In genomic region chr3:152872596-152872995, GRCm38 (mm10) we compare ENCODE assay signal across 16 mouse cellular contexts.
DNase-seq lines count a peak whose midpoint lies in the region; ATAC-seq and TF ChIP-seq lines count a peak whose summit lies in the region.
"Had no signal": no experiment of that assay in that cellular context is flagged by ENCODE, and none has a peak within 500 bp of the region (broad histone marks: within the 10 kb centered on the region; RNA-seq: fewer than 3 reads in every experiment).

No protein-coding gene starts in this region.

- no peaks in the 10 kb centered on the region for H3K79me2 ChIP-seq in C2C12 (ENCODE audit: control insufficient read depth, insufficient read depth)

- no peak for ATAC-seq in forebrain, embryonic 11.5 days (replicated peaks; ENCODE audit: low FRiP score)
- ATAC-seq in forebrain, embryonic 13.5 days = no peak
- ATAC-seq in hindbrain, embryonic 13.5 days (ENCODE audit: low FRiP score) = 0 out of 2 replicates have a peak, but pooled peaks have one; percentile 22
- ATAC-seq in midbrain, embryonic 16.5 days = no peak

- intact Hi-C loops in gastrocnemius, postnatal 14 days (cut with DNase I; ENCODE audit: low total_unique reads) = no loop called here
- intact Hi-C loops in left cerebral cortex, adult 2 months (cut with DNase I) = no loop called here

- DNase-seq in forebrain, embryonic 11.5 days (ENCODE audit: low spot score) = peak; percentile 43
- DNase-seq in urinary bladder, postnatal 25 days (ENCODE audit: low spot score) = no peak
- DNase-seq in gastrocnemius, postnatal 14 days = no peak
- DNase-seq in left cerebral cortex, adult 2 months (ENCODE audit: extremely low spot score in 1 of 2, low spot score in 2 of 2) = no peak
- DNase-seq: adrenal gland, postnatal 25 days; cerebellum, postnatal 25 days; kidney, adult 11 months; kidney, postnatal 25 days; lung, postnatal 4 days had no signal

- no peak overlapping the region for H3K4me2 ChIP-seq in forebrain, embryonic 11.5 days (ENCODE audit: low read depth, low read length, severe bottlenecking)
- H3K4me2 ChIP-seq in forebrain, embryonic 13.5 days = no peak overlapping the region
- peak overlapping the region; percentile 9; the same call in 1 of the 2 replicates for H3K4me2 ChIP-seq in hindbrain, embryonic 13.5 days
- peak overlapping the region; percentile 4 for H3K4me2 ChIP-seq in midbrain, embryonic 16.5 days (ENCODE audit: low read length)
- H3K4me2 ChIP-seq: limb, embryonic 13.5 days had no signal

- WGBS in forebrain, embryonic 11.5 days = 69% methylated on average over 6 of the region's 6 CpGs
- WGBS in forebrain, embryonic 13.5 days = 45% methylated on average over 6 of the region's 6 CpGs
- 26% methylated on average over 6 of the region's 6 CpGs for WGBS in hindbrain, embryonic 13.5 days
- WGBS in midbrain, embryonic 16.5 days = 31% methylated on average over 6 of the region's 6 CpGs

- TF ChIP-seq CTCF in C2C12 (IDR thresholded peaks at IDR 0.05; ENCODE audit: control insufficient read depth, insufficient read depth, insufficient read length) = no peak
- TF ChIP-seq CTCF in left cerebral cortex, adult 2 months (IDR thresholded peaks at IDR 0.05) = no peak

- H3K79me3 ChIP-seq in C2C12 (ENCODE audit: low read depth) = no peaks in the 10 kb centered on the region

- no peaks in the 10 kb centered on the region for H3K27me3 ChIP-seq in forebrain, embryonic 11.5 days (ENCODE audit: control insufficient read depth, insufficient read depth, low read length)
- no peaks in the 10 kb centered on the region for H3K27me3 ChIP-seq in forebrain, embryonic 13.5 days
- H3K27me3 ChIP-seq in C2C12 (ENCODE audit: control insufficient read depth, insufficient read depth, insufficient read length) = no peaks in the 10 kb centered on the region
- H3K27me3 ChIP-seq in hindbrain, embryonic 13.5 days = no peaks in the 10 kb centered on the region
- H3K27me3 ChIP-seq in midbrain, embryonic 16.5 days (ENCODE audit: control insufficient read depth, insufficient read depth, low read depth, low read length) = no peaks in the 10 kb centered on the region
- H3K27me3 ChIP-seq: limb, embryonic 13.5 days had no signal

- H3K9ac ChIP-seq in forebrain, embryonic 11.5 days (ENCODE audit: low read length) = no peak overlapping the region
- H3K9ac ChIP-seq in forebrain, embryonic 13.5 days = no peak overlapping the region
- H3K9ac ChIP-seq in hindbrain, embryonic 13.5 days = 0 out of 2 replicates have a peak overlapping the region, but pooled peaks have one; percentile 46
- no peak overlapping the region for H3K9ac ChIP-seq in midbrain, embryonic 16.5 days (ENCODE audit: low read depth, low read length)
- H3K9ac ChIP-seq: limb, embryonic 13.5 days had no signal

- no peak overlapping the region for H3K4me3 ChIP-seq in forebrain, embryonic 11.5 days (ENCODE audit: low read depth, low read length)
- no peak overlapping the region for H3K4me3 ChIP-seq in forebrain, embryonic 13.5 days
- H3K4me3 ChIP-seq in C2C12 (ENCODE audit: insufficient read depth, poor library complexity, severe bottlenecking) = no peak overlapping the region
- no peak overlapping the region for H3K4me3 ChIP-seq in hindbrain, embryonic 13.5 days
- H3K4me3 ChIP-seq in midbrain, embryonic 16.5 days (ENCODE audit: low read depth, low read length) = no peak overlapping the region
- no peak overlapping the region for H3K4me3 ChIP-seq in left cerebral cortex, adult 2 months
- H3K4me3 ChIP-seq: limb, embryonic 13.5 days; myocyte had no signal

- no peak overlapping the region for H3ac ChIP-seq in C2C12 (ENCODE audit: control insufficient read depth, insufficient read length, low read depth)

- H3K27ac ChIP-seq in forebrain, embryonic 11.5 days (ENCODE audit: low read depth, low read length) = no peak overlapping the region
- H3K27ac ChIP-seq in forebrain, embryonic 13.5 days = no peak overlapping the region
- peak overlapping the region; percentile 68 for H3K27ac ChIP-seq in hindbrain, embryonic 13.5 days
- peak overlapping the region; percentile 73 for H3K27ac ChIP-seq in midbrain, embryonic 16.5 days (ENCODE audit: low read length)
- no peak overlapping the region for H3K27ac ChIP-seq in left cerebral cortex, adult 2 months
- H3K27ac ChIP-seq: limb, embryonic 13.5 days had no signal

- H3K36me3 ChIP-seq in forebrain, embryonic 11.5 days (ENCODE audit: control insufficient read depth, insufficient read depth, low read length) = no peaks in the 10 kb centered on the region
- no peaks in the 10 kb centered on the region for H3K36me3 ChIP-seq in forebrain, embryonic 13.5 days (ENCODE audit: poor library complexity, severe bottlenecking)
- H3K36me3 ChIP-seq in C2C12 (ENCODE audit: control insufficient read depth, insufficient read depth) = no peaks in the 10 kb centered on the region
- H3K36me3 ChIP-seq in hindbrain, embryonic 13.5 days = no peaks in the 10 kb centered on the region
- no peaks in the 10 kb centered on the region for H3K36me3 ChIP-seq in midbrain, embryonic 16.5 days (ENCODE audit: control insufficient read depth, insufficient read depth, low read length)
- H3K36me3 ChIP-seq: G1E; limb, embryonic 13.5 days had no signal

- no peaks in the 10 kb centered on the region for H3K4me1 ChIP-seq in forebrain, embryonic 11.5 days (replicated peaks; ENCODE audit: control insufficient read depth, insufficient read depth, low read length)
- H3K4me1 ChIP-seq in forebrain, embryonic 13.5 days = peaks cover 20% of the 10 kb centered on the region
- H3K4me1 ChIP-seq in hindbrain, embryonic 13.5 days (replicated peaks) = peaks cover 43% of the 10 kb centered on the region
- peaks cover 21% of the 10 kb centered on the region for H3K4me1 ChIP-seq in midbrain, embryonic 16.5 days (ENCODE audit: control insufficient read depth, insufficient read depth, low read length)
- H3K4me1 ChIP-seq: limb, embryonic 13.5 days had no signal

- no peaks in the 10 kb centered on the region for H3K9me3 ChIP-seq in forebrain, embryonic 11.5 days (ENCODE audit: control insufficient read depth, low read length)
- no peaks in the 10 kb centered on the region for H3K9me3 ChIP-seq in forebrain, embryonic 13.5 days (replicated peaks)
- no peaks in the 10 kb centered on the region for H3K9me3 ChIP-seq in hindbrain, embryonic 13.5 days
- H3K9me3 ChIP-seq in midbrain, embryonic 16.5 days (replicated peaks; ENCODE audit: control insufficient read depth, low read length, poor library complexity, severe bottlenecking) = no peaks in the 10 kb centered on the region
- H3K9me3 ChIP-seq: G1E; limb, embryonic 13.5 days had no signal

TF ChIP-seq in C2C12, 6 proteins besides CTCF, POLR2A, EP300 and RAD21:
- TF ChIP-seq FOSL1 (IDR thresholded peaks at IDR 0.05; ENCODE audit: insufficient read depth, low read length, poor library complexity, severe bottlenecking) = peak; percentile 50
- TF ChIP-seq CEBPB (IDR thresholded peaks at IDR 0.05; ENCODE audit: low read depth) = no peak
- peak; percentile 31 for TF ChIP-seq MYOD1 (IDR thresholded peaks at IDR 0.05; ENCODE audit: control insufficient read depth, insufficient read length, low read depth)
TF ChIP-seq in C2C12: peak in this region for 2.

Comparison
In these comparisons a context has a peak if more than half of its experiments do, and no peak if none do; other contexts are left out.
1. H3K27ac ChIP-seq: peak in hindbrain, embryonic 13.5 days (single experiment) and midbrain, embryonic 16.5 days (single experiment); none in forebrain, embryonic 11.5 days (single experiment), forebrain, embryonic 13.5 days (single experiment) and left cerebral cortex, adult 2 months (single experiment).
2. H3K4me2 ChIP-seq: peak in hindbrain, embryonic 13.5 days (single experiment) and midbrain, embryonic 16.5 days (single experiment); none in forebrain, embryonic 11.5 days (single experiment) and forebrain, embryonic 13.5 days (single experiment).